Mouse (Mus musculus) yolk sac, embryonic 10.5 days (tissue): Measurements from ENCODE around the gene Ppm1a.
A peak's percentile ranks its signal among the peaks of the same experiment; 100 is the strongest.

Experiments used
- DNase-seq: peaks from one replicate; pipeline ENCODE4 v3.0.0-alpha.2; 2017; ENCODE audit warnings: low spot score

The Ppm1a gene

DNA sequence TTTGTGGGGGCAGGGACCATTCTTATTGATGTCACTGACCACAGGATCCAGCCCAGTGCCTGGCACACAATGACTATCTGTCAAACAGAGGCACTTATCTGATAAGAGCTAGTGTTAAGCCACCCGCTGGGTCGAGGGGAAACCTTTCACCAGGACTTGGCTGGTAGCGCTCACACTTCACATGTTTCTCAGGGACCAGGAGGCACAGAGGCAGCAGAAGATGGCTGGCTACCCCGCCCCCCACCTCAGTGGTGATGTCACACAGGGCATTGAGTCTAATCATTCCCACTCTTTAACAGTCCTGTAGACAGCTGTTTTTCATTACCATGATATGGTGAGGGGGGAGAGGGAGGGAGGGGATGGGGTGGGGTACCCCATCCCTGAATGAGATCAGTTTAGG lies at the start of gene Ppm1a:
TSS of gene Ppm1a (plus strand) at position 370 of the 400 bp plus-strand sequence.
- no peak for DNase-seq

DNA sequence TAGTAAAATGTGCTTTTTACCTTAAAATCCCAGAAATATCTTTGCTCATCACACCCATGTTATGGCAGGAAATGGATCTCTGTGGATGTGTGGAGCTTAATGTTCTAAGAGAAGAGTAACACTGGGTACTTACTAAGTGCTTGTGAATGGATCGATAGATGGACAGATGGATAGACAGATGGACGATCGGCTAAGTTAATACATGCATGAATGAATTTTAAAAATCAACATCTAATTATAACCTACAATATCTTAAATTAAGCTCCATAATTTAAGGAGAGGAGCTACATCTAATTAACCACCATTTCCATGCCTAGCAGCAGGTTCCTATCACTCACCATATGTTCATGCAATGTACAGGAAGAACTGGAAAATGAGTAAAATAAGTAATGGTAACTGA lies 47.3 kb upstream of the Ppm1a start:
- DNase-seq: no peak

DNA sequence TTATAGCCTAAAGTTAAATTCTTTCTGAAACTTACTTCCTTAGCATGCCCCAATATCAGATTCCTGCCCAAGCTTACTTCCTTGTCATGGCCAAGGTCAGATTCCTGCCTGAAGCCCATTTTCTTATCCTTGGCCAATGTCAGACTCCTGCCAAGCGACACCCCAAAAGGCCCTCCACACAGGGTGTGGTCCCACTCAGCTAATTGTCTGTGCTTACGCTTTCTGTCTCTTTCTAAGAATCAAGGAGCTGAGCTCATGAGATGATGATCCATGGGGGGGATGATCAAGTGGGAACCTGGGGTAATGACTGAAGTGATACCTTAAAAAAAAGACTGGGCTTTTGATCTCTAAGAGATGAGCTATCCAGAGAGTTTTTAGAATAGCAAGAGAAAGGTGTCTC lies 42.4 kb upstream of the Ppm1a start:
- no peak for DNase-seq

- no peak for DNase-seq
These were observed 41.4 kb upstream of the Ppm1a start for GRCm38 (mm10) chr12:72715846-72716245.

- peak; percentile 22 for DNase-seq
These were observed 38.2 kb upstream of the Ppm1a start for GRCm38 (mm10) chr12:72719046-72719445.

GRCm38 (mm10) chr12:72719452-72720087 lies 37.7 kb upstream of the Ppm1a start:
- DNase-seq: peak; percentile 70

GRCm38 (mm10) chr12:72721710-72722109 lies 35.5 kb upstream of the Ppm1a start:
- DNase-seq: no peak

DNA sequence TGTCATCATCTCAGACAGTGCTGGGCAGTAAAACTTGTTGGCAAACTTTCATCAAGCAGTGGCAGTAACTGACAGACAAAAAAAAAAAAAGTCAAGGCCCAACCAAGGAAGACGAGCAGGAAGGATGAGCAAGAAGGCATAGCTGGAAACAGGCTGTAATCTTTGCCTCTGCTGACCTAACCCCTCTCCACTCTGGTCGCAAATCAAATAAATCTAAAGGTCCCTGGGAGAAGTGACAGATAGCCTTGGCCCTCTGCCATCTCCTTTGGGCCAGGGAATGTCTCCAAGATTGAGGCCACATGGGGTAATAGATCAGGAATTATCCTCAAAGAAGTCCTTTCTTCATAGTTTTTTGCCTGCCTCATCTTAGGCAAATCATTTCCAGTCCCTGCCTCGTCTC lies 33.3 kb upstream of the Ppm1a start:
- DNase-seq: no peak

DNA sequence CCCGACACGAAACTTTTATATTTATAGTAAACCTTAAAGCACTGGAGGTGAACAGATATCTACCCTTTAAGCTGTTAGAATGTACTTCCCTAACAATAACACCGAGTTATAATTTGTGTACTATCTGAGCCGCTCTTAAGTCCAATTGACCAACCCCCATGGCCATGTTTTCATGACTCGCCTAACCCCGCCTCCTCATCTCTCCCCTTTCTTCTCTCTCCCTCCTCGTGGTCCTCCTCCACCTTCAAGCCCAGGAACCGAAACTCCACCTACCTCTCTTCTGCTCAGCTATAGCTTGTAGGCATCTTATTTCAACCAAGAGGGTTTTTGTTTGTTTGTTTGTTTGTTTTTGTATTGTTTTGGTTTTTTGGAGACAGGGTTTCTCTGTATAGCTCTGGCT lies 30.2 kb upstream of the Ppm1a start:
- no peak for DNase-seq

DNA sequence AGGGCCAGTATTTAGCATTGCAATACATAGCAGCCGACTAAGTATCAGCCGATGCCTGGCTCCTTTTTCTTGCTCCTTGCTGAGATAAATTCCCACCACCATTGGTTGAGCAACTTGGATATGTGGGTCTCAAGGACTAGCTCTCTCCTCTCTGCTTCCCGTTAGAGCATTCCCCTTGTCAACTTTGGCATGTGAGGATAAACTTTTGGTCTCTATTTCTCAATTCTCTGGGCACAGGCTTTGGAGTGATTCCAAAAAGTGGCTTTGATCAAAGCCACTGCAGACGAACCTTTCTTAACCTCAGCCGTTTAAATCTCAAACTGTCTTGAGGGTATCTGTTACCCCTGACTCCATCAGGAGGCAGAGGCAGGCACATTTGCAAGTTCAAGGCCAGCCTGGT lies 29.6 kb upstream of the Ppm1a start:
- no peak for DNase-seq

- DNase-seq: no peak
These were observed 23.1 kb upstream of the Ppm1a start for GRCm38 (mm10) chr12:72734112-72734511.

- DNase-seq: no peak
These were observed 16.1 kb upstream of the Ppm1a start for GRCm38 (mm10) chr12:72741176-72741575.

DNA sequence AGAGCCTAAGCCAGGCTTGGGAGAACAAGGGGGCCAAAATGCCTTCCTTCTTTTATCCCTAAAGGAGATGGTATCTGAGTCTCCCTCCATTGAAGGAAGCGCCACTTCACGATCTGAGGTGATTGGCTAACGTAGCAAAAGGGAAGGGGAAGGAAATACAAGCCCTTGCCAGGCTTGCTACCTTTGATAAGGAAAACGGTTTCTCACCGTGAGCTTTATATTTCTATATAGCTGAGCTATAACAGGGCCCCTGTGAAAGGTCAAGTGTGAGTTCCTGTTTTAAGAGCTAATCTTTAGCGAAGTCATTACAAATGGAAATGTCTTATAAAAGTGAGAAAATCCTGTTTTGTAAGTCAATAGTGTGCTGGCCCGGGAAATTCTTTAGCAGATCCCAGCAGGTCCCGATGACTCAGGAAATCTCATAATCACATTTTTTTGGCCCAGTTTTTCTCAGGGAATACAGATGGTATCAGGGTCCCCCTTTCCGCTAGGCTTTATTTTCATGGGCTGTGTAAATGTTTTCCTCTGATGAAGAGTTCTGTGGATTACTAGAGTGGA lies 12.4 kb upstream of the Ppm1a start:
- no peak for DNase-seq

DNA sequence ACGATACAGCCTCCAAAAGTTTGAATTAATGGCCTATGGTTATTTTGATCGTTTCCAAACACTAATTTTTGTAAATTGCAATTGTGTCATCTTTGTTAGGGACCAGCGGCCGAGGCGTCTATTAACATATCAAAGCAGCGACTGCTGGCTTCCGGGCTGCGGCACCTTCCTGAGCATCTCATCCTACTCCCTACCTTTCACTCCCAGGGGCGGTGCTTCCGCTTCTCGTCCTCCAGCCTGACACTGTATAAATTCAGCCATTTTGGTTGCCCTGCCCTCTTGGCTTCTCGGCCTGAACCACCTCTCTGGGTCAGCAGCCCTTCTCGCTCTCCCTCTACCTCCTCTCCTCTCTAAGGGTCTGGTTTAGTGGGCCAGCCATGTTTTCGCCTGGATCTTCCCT lies 11.8 kb upstream of the Ppm1a start:
- DNase-seq: no peak

DNA sequence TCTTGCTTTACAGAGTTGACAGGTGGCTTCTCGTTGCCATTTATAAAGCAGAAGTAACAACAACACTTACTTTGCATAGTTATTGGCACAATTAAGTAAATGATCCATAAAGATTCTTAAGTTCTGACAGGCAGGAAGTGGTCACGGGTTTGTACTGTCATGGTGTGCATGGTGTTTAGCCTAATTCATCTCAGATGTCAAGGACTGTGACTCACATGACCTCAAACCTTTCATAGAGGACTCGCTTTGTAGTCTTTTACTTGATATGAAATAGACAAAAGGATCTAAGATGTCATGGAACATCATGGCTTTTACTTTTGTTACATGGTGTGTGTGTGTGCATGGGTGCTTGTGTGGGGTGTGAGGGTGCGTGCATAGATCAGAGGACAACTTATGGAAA lies 8.9 kb upstream of the Ppm1a start:
- DNase-seq: no peak

DNA sequence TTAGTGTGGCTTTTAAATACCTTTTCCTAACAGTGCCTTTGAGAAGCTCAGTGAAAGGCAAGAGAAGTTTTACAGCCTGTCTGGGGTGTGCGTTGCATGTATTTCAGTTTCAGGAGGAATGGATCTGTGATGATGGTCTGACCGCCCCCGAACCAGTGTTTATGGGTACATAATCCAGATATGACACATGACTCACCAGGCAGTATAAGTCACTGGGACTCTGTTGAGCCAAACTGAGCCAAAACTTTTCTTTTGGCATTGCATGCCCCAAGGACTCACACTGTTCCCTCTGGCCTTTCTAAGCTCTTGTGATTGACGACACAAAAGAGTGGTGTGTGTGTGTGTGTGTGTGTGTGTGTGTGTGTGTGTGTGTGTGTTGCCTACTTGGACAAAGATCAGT lies 8.4 kb upstream of the Ppm1a start:
- DNase-seq: no peak

DNA sequence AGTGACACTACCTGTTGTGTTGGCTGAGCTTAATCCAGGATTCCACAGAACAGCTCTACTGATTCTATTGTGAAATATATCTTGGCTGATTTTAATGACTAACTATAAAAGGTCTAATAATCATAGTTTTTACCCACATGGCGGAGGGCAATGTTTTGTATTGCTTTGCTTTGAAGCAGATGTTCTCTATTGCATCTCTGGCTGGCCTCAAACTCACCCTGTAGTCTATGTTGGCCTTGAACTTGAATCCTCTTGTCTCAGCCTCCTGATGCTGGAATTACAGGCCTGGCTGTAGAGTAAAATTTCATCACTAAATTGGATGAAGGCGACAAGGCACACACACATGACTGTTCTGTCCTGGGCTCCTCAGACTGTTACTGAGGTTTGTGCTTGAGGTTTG lies 7.8 kb upstream of the Ppm1a start:
- DNase-seq: no peak

DNA sequence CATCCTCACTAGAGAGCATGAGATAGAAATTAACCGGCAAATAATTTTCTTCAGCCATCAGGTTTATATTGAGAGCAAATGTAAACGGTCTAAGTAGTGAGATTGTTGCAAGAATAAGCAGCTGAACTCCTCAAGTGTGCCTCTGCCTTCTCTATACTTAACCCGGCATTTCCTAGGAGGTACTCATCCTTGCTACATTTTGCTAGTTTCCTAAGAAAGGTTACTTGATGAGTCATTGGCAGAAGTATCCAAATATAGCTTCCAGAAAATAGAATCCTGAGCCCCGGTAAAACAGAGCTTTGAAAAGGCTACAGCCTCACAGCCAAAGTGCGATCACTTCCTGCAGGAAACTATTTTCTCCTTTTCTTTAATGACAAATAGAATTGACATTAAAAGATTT lies 7.2 kb upstream of the Ppm1a start:
- no peak for DNase-seq

DNA sequence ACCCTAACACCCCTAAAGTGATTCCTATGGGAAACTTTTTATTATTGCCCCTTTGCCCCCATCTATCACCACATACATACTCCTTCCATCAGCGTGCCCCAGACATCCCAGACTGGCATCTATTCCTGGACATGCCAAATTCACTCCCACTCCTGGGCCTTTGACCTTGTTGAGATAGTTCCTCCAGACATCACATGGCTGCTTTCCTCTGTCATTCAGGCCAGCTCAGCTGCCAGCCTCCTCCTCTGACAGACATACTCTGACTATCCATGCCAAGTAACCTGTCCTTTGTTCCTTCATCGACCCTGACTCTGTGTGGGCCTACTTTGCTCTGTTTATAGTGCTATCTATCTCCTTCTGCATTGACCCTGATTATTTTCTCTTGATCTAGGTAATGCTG lies 6.6 kb upstream of the Ppm1a start:
- DNase-seq: no peak

DNA sequence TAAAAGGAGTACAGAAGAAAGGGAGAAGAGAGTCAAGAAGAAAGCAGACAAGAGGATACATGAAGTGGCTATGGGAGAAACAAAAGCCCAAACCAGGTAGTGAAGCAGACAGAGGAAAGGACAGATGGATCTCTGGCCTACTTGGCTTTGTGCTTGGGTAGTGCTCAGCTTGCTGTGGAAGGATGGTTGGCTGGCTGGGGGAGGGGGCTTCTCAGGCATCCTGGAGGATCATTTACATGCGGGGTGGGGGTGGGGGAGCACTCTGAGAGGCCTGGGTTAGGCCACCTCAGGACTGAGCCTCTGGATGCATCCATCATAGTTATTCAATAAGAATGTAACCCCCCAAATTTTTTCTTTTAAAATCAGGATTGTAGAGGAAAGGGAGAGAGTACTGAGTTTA lies 341 bp downstream of the Ppm1a start:
- DNase-seq: no peak

GRCm38 (mm10) chr12:72759956-72760355 lies 2.7 kb downstream of the Ppm1a start:
- no peak for DNase-seq

GRCm38 (mm10) chr12:72760376-72761229 lies 3.3 kb downstream of the Ppm1a start:
- DNase-seq: peak; percentile 94

GRCm38 (mm10) chr12:72761230-72761648 lies 4.0 kb downstream of the Ppm1a start:
- DNase-seq: no peak
